Mouse (Mus musculus): ENCODE measurements around the gene Tmub2. TPM values are rescaled to one million over a fixed set of nuclear protein-coding genes. Genes with fewer than 3 reads are reported as not detected.
A peak's percentile ranks its signal among the peaks of the same experiment; 100 is the strongest.

Tmub2 gene
- polyA plus RNA-seq (2015; fragmentation: Nextera tagmentation; extraction: Ambion mirVana), result 36.4 and 43.1 TPM in 2 replicates

- under 1% methylated on average over 32 of the region's 32 CpGs for WGBS
- Histone ChIP-seq H3K36me3 (peaks cover 13% of the 10 kb centered on the region), H3K9ac (peak within 1 kb of the TSS; percentile 89)
These were observed at the start of gene Tmub2 for GRCm38 (mm10) chr11:102284501-102285094. Gene Tmub2, plus strand, starts transcription at chr11:102284931.

DNA sequence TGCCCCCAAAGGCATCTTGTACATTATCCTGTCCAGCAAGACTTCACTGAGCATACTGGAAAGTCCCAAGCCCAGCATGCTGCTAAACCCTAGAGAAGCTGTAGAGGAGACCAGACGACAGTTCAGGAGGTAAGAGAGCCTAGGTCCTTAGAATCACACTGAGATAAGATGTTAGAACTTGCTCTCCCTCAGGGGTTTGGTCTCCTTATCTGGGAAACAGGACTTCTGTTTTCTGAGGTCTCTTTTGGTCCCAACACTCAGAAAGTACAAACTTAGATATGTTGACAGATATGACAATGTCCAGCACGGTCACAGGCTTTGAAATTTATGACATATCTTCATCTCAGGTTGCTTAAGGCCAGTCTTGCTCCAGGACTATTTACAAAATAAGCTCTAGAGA, 48.7 kb upstream of the Tmub2 start:
- Histone ChIP-seq H3K9me3 (replicated peaks) (no peaks in the 10 kb centered on the region), H3K9ac (no peak overlapping the region), H3K4me3 (no peak overlapping the region), H3K27me3 (no peaks in the 10 kb centered on the region), H3K4me2 (no peak overlapping the region), H3K27ac (no peak overlapping the region), H3K36me3 (no peaks in the 10 kb centered on the region), H3K4me1 (replicated peaks) (no peaks in the 10 kb centered on the region)
- no peak for ATAC-seq (replicated peaks; ENCODE audit: insufficient number of reproducible peaks, insufficient read depth, low FRiP score, low read depth)
- WGBS, result 25% methylated on average over 2 of the region's 2 CpGs

More at GRCm38 (mm10) chr11:102284501-102285094, at the start of gene Tmub2:
- Histone ChIP-seq H3K9me3 (replicated peaks) (no peaks in the 10 kb centered on the region), H3K4me3 (peak within 1 kb of the TSS; percentile 91), H3K4me1 (replicated peaks) (peaks cover 14% of the 10 kb centered on the region), H3K4me2 (peak within 1 kb of the TSS; percentile 73), H3K27me3 (no peaks in the 10 kb centered on the region), H3K27ac (peak within 1 kb of the TSS; percentile 84)
- ATAC-seq (replicated peaks; ENCODE audit: insufficient number of reproducible peaks, insufficient read depth, low FRiP score, low read depth), result peak; percentile 93

GRCm38 (mm10) chr11:102240636-102241035, 44.1 kb upstream of the Tmub2 start:
- ATAC-seq (replicated peaks; ENCODE audit: insufficient number of reproducible peaks, insufficient read depth, low FRiP score, low read depth), result no peak
- H3K4me2 ChIP-seq, result no peak overlapping the region
- H3K4me3 ChIP-seq, result no peak overlapping the region
- H3K27ac ChIP-seq, result no peak overlapping the region
- H3K27me3 ChIP-seq, result no peaks in the 10 kb centered on the region
- no peaks in the 10 kb centered on the region for H3K36me3 ChIP-seq
- H3K4me1 ChIP-seq (replicated peaks), result peaks cover 13% of the 10 kb centered on the region
- peaks cover 4% of the 10 kb centered on the region; the same call in 1 of the 2 replicates for H3K9me3 ChIP-seq (replicated peaks)
- WGBS, result 81% methylated on average over 6 of the region's 6 CpGs
- no peak overlapping the region for H3K9ac ChIP-seq

DNA sequence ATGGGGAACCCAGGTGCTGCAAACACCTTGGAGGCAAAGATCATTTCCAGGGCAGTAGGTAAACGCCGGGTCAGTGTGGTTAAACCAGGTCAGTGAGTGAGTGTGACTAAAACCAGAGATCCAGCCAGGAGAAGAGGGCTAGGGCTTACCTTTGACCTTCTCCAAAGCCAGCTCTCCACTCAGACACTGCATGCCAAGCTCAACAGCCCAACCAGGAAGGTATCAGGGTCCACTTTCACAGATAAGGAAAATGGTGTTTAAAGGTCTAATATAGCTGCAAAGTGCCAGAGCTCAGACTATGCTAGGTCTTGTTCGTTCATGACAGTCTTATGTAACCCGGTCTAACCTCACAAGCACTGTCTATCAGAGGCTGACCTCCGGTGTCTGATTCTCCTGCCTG, 43.5 kb upstream of the Tmub2 start:
- 69% methylated on average over 5 of the region's 5 CpGs for WGBS
- peaks cover 14% of the 10 kb centered on the region for H3K4me1 ChIP-seq (replicated peaks)
- ATAC-seq (replicated peaks; ENCODE audit: insufficient number of reproducible peaks, insufficient read depth, low FRiP score, low read depth), result no peak
- H3K36me3 ChIP-seq, result no peaks in the 10 kb centered on the region
- H3K27ac ChIP-seq, result no peak overlapping the region
- H3K27me3 ChIP-seq, result no peaks in the 10 kb centered on the region
- H3K9me3 ChIP-seq (replicated peaks), result peaks cover 4% of the 10 kb centered on the region; the same call in 1 of the 2 replicates
- H3K9ac ChIP-seq, result no peak overlapping the region
- H3K4me3 ChIP-seq, result no peak overlapping the region
- no peak overlapping the region for H3K4me2 ChIP-seq

DNA sequence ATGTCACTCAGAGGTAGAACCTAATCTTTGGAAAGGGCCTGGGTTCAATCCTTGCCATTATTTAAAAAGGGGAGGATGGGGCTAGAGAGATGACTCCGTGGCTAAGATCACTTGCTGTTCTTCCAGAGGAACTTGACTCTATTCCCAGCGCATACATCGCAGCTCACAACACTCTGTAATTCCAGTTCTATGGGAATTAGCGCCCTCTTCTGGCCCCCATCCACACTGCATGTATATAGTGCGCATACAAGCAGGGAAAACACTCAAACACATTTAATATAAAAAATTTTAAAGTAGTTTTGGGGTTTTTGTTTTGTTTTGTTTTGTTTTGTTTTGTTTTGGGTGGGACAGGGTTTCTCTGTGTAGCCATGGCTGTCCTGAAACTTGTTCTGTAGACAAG, 42.9 kb upstream of the Tmub2 start:
- Histone ChIP-seq H3K4me3 (no peak overlapping the region), H3K27me3 (no peaks in the 10 kb centered on the region), H3K36me3 (no peaks in the 10 kb centered on the region), H3K4me2 (no peak overlapping the region), H3K4me1 (replicated peaks) (peaks cover 14% of the 10 kb centered on the region), H3K9me3 (replicated peaks) (peaks cover 4% of the 10 kb centered on the region; the same call in 1 of the 2 replicates), H3K27ac (no peak overlapping the region), H3K9ac (no peak overlapping the region)
- no peak for ATAC-seq (replicated peaks; ENCODE audit: insufficient number of reproducible peaks, insufficient read depth, low FRiP score, low read depth)
- 51% methylated on average over 5 of the region's 5 CpGs for WGBS

- WGBS, result 1% methylated on average over 32 of the region's 32 CpGs
- H3K9me3 ChIP-seq (replicated peaks), result peaks cover 4% of the 10 kb centered on the region; the same call in 1 of the 2 replicates
- H3K4me2 ChIP-seq, result peak overlapping the region; percentile 79
- ATAC-seq (replicated peaks; ENCODE audit: insufficient number of reproducible peaks, insufficient read depth, low FRiP score, low read depth), result peak; percentile 72
- H3K4me3 ChIP-seq, result peak overlapping the region; percentile 47
- H3K27ac ChIP-seq, result peak overlapping the region; percentile 31; the same call in 1 of the 2 replicates
- no peaks in the 10 kb centered on the region for H3K36me3 ChIP-seq
- no peaks in the 10 kb centered on the region for H3K27me3 ChIP-seq
- peaks cover 25% of the 10 kb centered on the region for H3K4me1 ChIP-seq (replicated peaks)
- H3K9ac ChIP-seq, result peak overlapping the region; percentile 54
These were observed 39.7 kb upstream of the Tmub2 start for GRCm38 (mm10) chr11:102244926-102245449.

GRCm38 (mm10) chr11:102245581-102246272, 39.0 kb upstream of the Tmub2 start:
- H3K9ac ChIP-seq, result peak overlapping the region; percentile 54

GRCm38 (mm10) chr11:102246273-102246635, 38.5 kb upstream of the Tmub2 start:
- Histone ChIP-seq H3K9ac (no peak overlapping the region), H3K4me2 (no peak overlapping the region), H3K27ac (no peak overlapping the region), H3K9me3 (replicated peaks) (peaks cover 4% of the 10 kb centered on the region; the same call in 1 of the 2 replicates), H3K36me3 (0 out of 2 replicates have a peak, but pooled peaks cover 6% of the 10 kb centered on the region), H3K4me1 (replicated peaks) (peaks cover 25% of the 10 kb centered on the region), H3K4me3 (no peak overlapping the region), H3K27me3 (no peaks in the 10 kb centered on the region)
- no peak for ATAC-seq (replicated peaks; ENCODE audit: insufficient number of reproducible peaks, insufficient read depth, low FRiP score, low read depth)
- WGBS, result 77% methylated on average over 6 of the region's 6 CpGs

More at GRCm38 (mm10) chr11:102245581-102246272, 39.0 kb upstream of the Tmub2 start:
- Histone ChIP-seq H3K4me1 (replicated peaks) (peaks cover 25% of the 10 kb centered on the region), H3K27me3 (no peaks in the 10 kb centered on the region), H3K36me3 (0 out of 2 replicates have a peak, but pooled peaks cover under 1% of the 10 kb centered on the region), H3K4me2 (peak overlapping the region; percentile 79), H3K27ac (0 out of 2 replicates have a peak overlapping the region, but pooled peaks have one; percentile 31), H3K9me3 (replicated peaks) (peaks cover 4% of the 10 kb centered on the region; the same call in 1 of the 2 replicates), H3K4me3 (peak overlapping the region; percentile 47)
- no peak for ATAC-seq (replicated peaks; ENCODE audit: insufficient number of reproducible peaks, insufficient read depth, low FRiP score, low read depth)
- 60% methylated on average over 14 of the region's 14 CpGs for WGBS

GRCm38 (mm10) chr11:102246871-102247270, 37.9 kb upstream of the Tmub2 start:
- no peak overlapping the region for H3K9ac ChIP-seq
- H3K36me3 ChIP-seq, result 0 out of 2 replicates have a peak, but pooled peaks cover 6% of the 10 kb centered on the region
- WGBS, result 81% methylated on average over 4 of the region's 4 CpGs
- peaks cover under 1% of the 10 kb centered on the region; the same call in 1 of the 2 replicates for H3K9me3 ChIP-seq (replicated peaks)
- H3K4me3 ChIP-seq, result no peak overlapping the region
- H3K4me1 ChIP-seq (replicated peaks), result peaks cover 25% of the 10 kb centered on the region
- no peak overlapping the region for H3K4me2 ChIP-seq
- H3K27me3 ChIP-seq, result no peaks in the 10 kb centered on the region
- no peak overlapping the region for H3K27ac ChIP-seq
- no peak for ATAC-seq (replicated peaks; ENCODE audit: insufficient number of reproducible peaks, insufficient read depth, low FRiP score, low read depth)

- Histone ChIP-seq H3K36me3 (peaks cover 9% of the 10 kb centered on the region; the same call in 1 of the 2 replicates), H3K27me3 (no peaks in the 10 kb centered on the region), H3K4me1 (replicated peaks) (peaks cover 28% of the 10 kb centered on the region), H3K4me3 (peak within 1 kb of the TSS; percentile 89), H3K9me3 (replicated peaks) (no peaks in the 10 kb centered on the region), H3K4me2 (peak within 1 kb of the TSS; percentile 95), H3K27ac (peak within 1 kb of the TSS; percentile 14), H3K9ac (peak within 1 kb of the TSS; percentile 75)
- WGBS, result under 1% methylated on average over 41 of the region's 41 CpGs
- 0 out of 2 replicates have a peak, but pooled peaks have one; percentile 38 for ATAC-seq (replicated peaks; ENCODE audit: insufficient number of reproducible peaks, insufficient read depth, low FRiP score, low read depth)
These were observed 36.0 kb upstream of the Tmub2 start, which contains the start of gene BC030867 for GRCm38 (mm10) chr11:102248630-102249230. Gene BC030867, plus strand, starts transcription at chr11:102248882.
